In genomic region chr10:67643685-67644084, GRCm38 (mm10) we compare ENCODE assay signal across 14 mouse cellular contexts.
DNase-seq lines count a peak whose midpoint lies in the region; ATAC-seq and TF ChIP-seq lines count a peak whose summit lies in the region.
"Had no signal": no experiment of that assay in that cellular context is flagged by ENCODE, and none has a peak within 500 bp of the region (broad histone marks: within the 10 kb centered on the region; RNA-seq: fewer than 3 reads in every experiment).

No protein-coding gene starts in this region.

- no peak overlapping the region for H3ac ChIP-seq in myocyte (ENCODE audit: control insufficient read depth, insufficient read length)

- no peak for TF ChIP-seq POLR2A in bone marrow, adult 2 months (IDR thresholded peaks at IDR 0.05; ENCODE audit: borderline replicate concordance, control insufficient read depth, low read depth, low read length)
- TF ChIP-seq POLR2A in myocyte (IDR thresholded peaks at IDR 0.05; ENCODE audit: insufficient read length, low read depth), result no peak

- ATAC-seq in heart, embryonic 15.5 days (replicated peaks; ENCODE audit: insufficient number of reproducible peaks, insufficient read depth, low FRiP score, low read depth), result no peak
- no peak for ATAC-seq in midbrain, embryonic 15.5 days (replicated peaks)
- ATAC-seq: midbrain, embryonic 13.5 days had no signal

- 0 out of 2 replicates have a peak overlapping the region, but pooled peaks have one; percentile 44 for H3K27ac ChIP-seq in heart, embryonic 15.5 days
- peak overlapping the region; percentile 73 for H3K27ac ChIP-seq in bone marrow, adult 2 months (ENCODE audit: control insufficient read depth, insufficient read depth, low read depth, low read length, poor library complexity)
- H3K27ac ChIP-seq in midbrain, embryonic 15.5 days, result no peak overlapping the region
- H3K27ac ChIP-seq: hindbrain, embryonic 13.5 days; liver, embryonic 13.5 days; midbrain, embryonic 13.5 days; stomach, embryonic 15.5 days had no signal

- DNase-seq in heart, postnatal 25 days (ENCODE audit: low spot score), result no peak
- DNase-seq in CD4-positive, CD25-positive, alpha-beta regulatory T cell, adult 2 months (ENCODE audit: low read depth, low spot score), result peak; percentile 71
- DNase-seq in Muller cell, postnatal 12 days (ENCODE audit: inconsistent ontology term), result no peak
- no peak for DNase-seq in kidney, postnatal 36 days
- DNase-seq: adrenal gland, postnatal 25 days; liver, embryonic 13.5 days had no signal

- no peak overlapping the region for H3K9ac ChIP-seq in heart, embryonic 15.5 days
- no peak overlapping the region for H3K9ac ChIP-seq in midbrain, embryonic 15.5 days
- H3K9ac ChIP-seq: hindbrain, embryonic 13.5 days; liver, embryonic 13.5 days; midbrain, embryonic 13.5 days; stomach, embryonic 15.5 days had no signal

- no peaks in the 10 kb centered on the region for H3K9me3 ChIP-seq in heart, embryonic 15.5 days (replicated peaks)
- H3K9me3 ChIP-seq in midbrain, embryonic 15.5 days, result no peaks in the 10 kb centered on the region
- H3K9me3 ChIP-seq: hindbrain, embryonic 13.5 days; liver, embryonic 13.5 days; midbrain, embryonic 13.5 days; stomach, embryonic 15.5 days had no signal

- intact Hi-C loops in heart, postnatal 25 days (cut with DNase I), result no loop called here

- no peaks in the 10 kb centered on the region for H3K27me3 ChIP-seq in heart, embryonic 15.5 days
- no peaks in the 10 kb centered on the region for H3K27me3 ChIP-seq in myocyte (ENCODE audit: control insufficient read depth, insufficient read depth, insufficient read length)
- no peaks in the 10 kb centered on the region for H3K27me3 ChIP-seq in midbrain, embryonic 15.5 days (replicated peaks)
- H3K27me3 ChIP-seq: liver, embryonic 13.5 days; stomach, embryonic 15.5 days had no signal

- H3K4me1 ChIP-seq in heart, embryonic 15.5 days (replicated peaks), result peaks cover 30% of the 10 kb centered on the region
- H3K4me1 ChIP-seq in bone marrow, adult 2 months (ENCODE audit: control insufficient read depth, insufficient read depth, low read length), result peaks cover 2% of the 10 kb centered on the region; the same call in 1 of the 2 replicates
- H3K4me1 ChIP-seq in midbrain, embryonic 15.5 days, result peaks cover 12% of the 10 kb centered on the region; the same call in 1 of the 2 replicates

- no peaks in the 10 kb centered on the region for H3K79me2 ChIP-seq in myocyte (ENCODE audit: control insufficient read depth, insufficient read depth)

- no peak overlapping the region for H3K4me3 ChIP-seq in heart, embryonic 15.5 days
- H3K4me3 ChIP-seq in bone marrow, adult 2 months (replicated peaks; ENCODE audit: control insufficient read depth, low read depth, low read length), result no peak overlapping the region
- no peak overlapping the region for H3K4me3 ChIP-seq in myocyte
- H3K4me3 ChIP-seq in midbrain, embryonic 15.5 days, result no peak overlapping the region
- H3K4me3 ChIP-seq: hindbrain, embryonic 13.5 days; liver, embryonic 13.5 days; midbrain, embryonic 13.5 days; stomach, embryonic 15.5 days had no signal

- no peak overlapping the region for H3K4me2 ChIP-seq in heart, embryonic 15.5 days
- H3K4me2 ChIP-seq in myocyte (ENCODE audit: low read depth), result peak overlapping the region; percentile 34
- no peak overlapping the region for H3K4me2 ChIP-seq in midbrain, embryonic 15.5 days
- H3K4me2 ChIP-seq: hindbrain, embryonic 13.5 days; liver, embryonic 13.5 days; midbrain, embryonic 13.5 days; stomach, embryonic 15.5 days had no signal

- WGBS in heart, embryonic 15.5 days, result 30% methylated on average over 7 of the region's 7 CpGs
- 11% methylated on average over 7 of the region's 7 CpGs for WGBS in bone marrow, adult 2 months
- 67% methylated on average over 7 of the region's 7 CpGs for WGBS in midbrain, embryonic 15.5 days

- no peaks in the 10 kb centered on the region for H3K36me3 ChIP-seq in heart, embryonic 15.5 days
- H3K36me3 ChIP-seq in myocyte (ENCODE audit: control insufficient read depth, insufficient read depth), result no peaks in the 10 kb centered on the region
- no peaks in the 10 kb centered on the region for H3K36me3 ChIP-seq in midbrain, embryonic 15.5 days (replicated peaks)
- H3K36me3 ChIP-seq: G1E; hindbrain, embryonic 13.5 days; liver, embryonic 13.5 days; midbrain, embryonic 13.5 days; stomach, embryonic 15.5 days had no signal

- TF ChIP-seq CTCF in bone marrow, adult 2 months (IDR thresholded peaks at IDR 0.05; ENCODE audit: control insufficient read depth, insufficient read depth, low read length), result no peak

TF ChIP-seq in myocyte, 11 proteins besides CTCF, POLR2A, EP300 and RAD21:
- TF ChIP-seq CEBPB (IDR thresholded peaks at IDR 0.05; ENCODE audit: insufficient read depth, poor library complexity, severe bottlenecking), result no peak
- no peak for TF ChIP-seq MYOG (IDR thresholded peaks at IDR 0.05; ENCODE audit: control insufficient read depth in 1 of 3, insufficient read depth in 1 of 3, insufficient read length in 2 of 3, low read depth in 2 of 3)
- TF ChIP-seq USF1 (IDR thresholded peaks at IDR 0.05; ENCODE audit: low read depth), result no peak
- no peak for TF ChIP-seq REST (IDR thresholded peaks at IDR 0.05; ENCODE audit: insufficient read depth, insufficient read length)
- no peak for TF ChIP-seq SRF (IDR thresholded peaks at IDR 0.05; ENCODE audit: control insufficient read depth, insufficient read length, low read depth)
- TF ChIP-seq TCF12 (IDR thresholded peaks at IDR 0.05; ENCODE audit: insufficient read depth, poor library complexity, severe bottlenecking), result no peak
